Mouse (Mus musculus): ENCODE data around the gene Scd3. TPM values are rescaled to one million over a fixed set of nuclear protein-coding genes. Genes with fewer than 3 reads are reported as not detected.

The Scd3 gene
- polyA plus RNA-seq, 1 experiment from 2014 or later = 0.50 TPM

- Histone ChIP-seq H3K9ac (replicated peaks; ENCODE audit: low read depth) (no peak overlapping the region), H3K27me3 (replicated peaks; ENCODE audit: insufficient read depth, low read length) (no peaks in the 10 kb centered on the region), H3K36me3 (ENCODE audit: insufficient read depth, low read length) (no peaks in the 10 kb centered on the region), H3K4me3 (ENCODE audit: low read depth, low read length) (no peak overlapping the region), H3K4me2 (replicated peaks; ENCODE audit: low read depth, low read length) (no peak overlapping the region), H3K27ac (ENCODE audit: low read length) (peak overlapping the region; percentile 58), H3K4me1 (ENCODE audit: insufficient read depth, low read depth, low read length) (peaks cover 42% of the 10 kb centered on the region), H3K9me3 (ENCODE audit: low read length) (no peaks in the 10 kb centered on the region)
- WGBS = 27% methylated on average over 9 of the region's 9 CpGs
- peak; percentile 9; the same call in 1 of the 2 replicates for ATAC-seq
- DNase-seq (ENCODE audit: low spot score) = peak; percentile 84
- no peak for TF ChIP-seq CTCF (IDR thresholded peaks at IDR 0.05)
- TF ChIP-seq EP300 (IDR thresholded peaks at IDR 0.05) = no peak
Measured at GRCm38 (mm10) chr19:44282534-44283156, 79.6 kb downstream of the Scd3 start.

GRCm38 (mm10) chr19:44283157-44284024 is 80.3 kb downstream of the Scd3 start:
- ATAC-seq (no peak), DNase-seq (ENCODE audit: low spot score) (peak; percentile 66)
- no peaks in the 10 kb centered on the region for H3K27me3 ChIP-seq (replicated peaks; ENCODE audit: insufficient read depth, low read length)
- peaks cover 46% of the 10 kb centered on the region for H3K4me1 ChIP-seq (ENCODE audit: insufficient read depth, low read depth, low read length)
- no peak for TF ChIP-seq EP300 (IDR thresholded peaks at IDR 0.05)
- no peak for TF ChIP-seq CTCF (IDR thresholded peaks at IDR 0.05)
- H3K4me2 ChIP-seq (replicated peaks; ENCODE audit: low read depth, low read length) = peak overlapping the region; percentile 82
- no peaks in the 10 kb centered on the region for H3K9me3 ChIP-seq (ENCODE audit: low read length)
- H3K9ac ChIP-seq (replicated peaks; ENCODE audit: low read depth) = 0 out of 2 replicates have a peak overlapping the region, but pooled peaks have one; percentile 1
- peak overlapping the region; percentile 97 for H3K27ac ChIP-seq (ENCODE audit: low read length)
- no peaks in the 10 kb centered on the region for H3K36me3 ChIP-seq (ENCODE audit: insufficient read depth, low read length)
- 26% methylated on average over 15 of the region's 15 CpGs for WGBS
- H3K4me3 ChIP-seq (ENCODE audit: low read depth, low read length) = peak overlapping the region; percentile 31; the same call in 1 of the 2 replicates

- ATAC-seq = peak; percentile 94
- H3K27me3 ChIP-seq (replicated peaks; ENCODE audit: insufficient read depth, low read length) = no peaks in the 10 kb centered on the region
- DNase-seq (ENCODE audit: low spot score) = peak; percentile 98
- under 1% methylated on average over 37 of the region's 38 CpGs for WGBS
- H3K9ac ChIP-seq (replicated peaks; ENCODE audit: low read depth) = peak overlapping the region; percentile 50; the same call in 1 of the 2 replicates
- H3K4me3 ChIP-seq (ENCODE audit: low read depth, low read length) = peak overlapping the region; percentile 31
- no peak; the same call in 1 of the 2 replicates for TF ChIP-seq EP300 (IDR thresholded peaks at IDR 0.05)
- no peak for TF ChIP-seq CTCF (IDR thresholded peaks at IDR 0.05)
- H3K9me3 ChIP-seq (ENCODE audit: low read length) = no peaks in the 10 kb centered on the region
- H3K4me2 ChIP-seq (replicated peaks; ENCODE audit: low read depth, low read length) = peak overlapping the region; percentile 82
- peaks cover 46% of the 10 kb centered on the region for H3K4me1 ChIP-seq (ENCODE audit: insufficient read depth, low read depth, low read length)
- H3K36me3 ChIP-seq (ENCODE audit: insufficient read depth, low read length) = no peaks in the 10 kb centered on the region
- H3K27ac ChIP-seq (ENCODE audit: low read length) = peak overlapping the region; percentile 97
Measured at GRCm38 (mm10) chr19:44284025-44284695, 81.1 kb downstream of the Scd3 start.

GRCm38 (mm10) chr19:44284723-44285122 is 81.7 kb downstream of the Scd3 start:
- Histone ChIP-seq H3K27me3 (replicated peaks; ENCODE audit: insufficient read depth, low read length) (no peaks in the 10 kb centered on the region), H3K36me3 (ENCODE audit: insufficient read depth, low read length) (no peaks in the 10 kb centered on the region), H3K27ac (ENCODE audit: low read length) (peak overlapping the region; percentile 97), H3K9ac (replicated peaks; ENCODE audit: low read depth) (peak overlapping the region; percentile 50; the same call in 1 of the 2 replicates), H3K9me3 (ENCODE audit: low read length) (no peaks in the 10 kb centered on the region), H3K4me1 (ENCODE audit: insufficient read depth, low read depth, low read length) (peaks cover 46% of the 10 kb centered on the region), H3K4me3 (ENCODE audit: low read depth, low read length) (peak overlapping the region; percentile 31), H3K4me2 (replicated peaks; ENCODE audit: low read depth, low read length) (peak overlapping the region; percentile 82)
- DNase-seq (ENCODE audit: low spot score) (peak; percentile 90), ATAC-seq (peak; percentile 61)
- TF ChIP-seq EP300 (IDR thresholded peaks at IDR 0.05) (peak; percentile 96), CTCF (IDR thresholded peaks at IDR 0.05) (no peak)
- 3% methylated on average over 11 of the region's 11 CpGs for WGBS

GRCm38 (mm10) chr19:44285554-44285953 is 82.5 kb downstream of the Scd3 start:
- peaks cover 45% of the 10 kb centered on the region for H3K4me1 ChIP-seq (ENCODE audit: insufficient read depth, low read depth, low read length)
- WGBS = 86% methylated on average over 8 of the region's 8 CpGs
- no peak overlapping the region for H3K4me2 ChIP-seq (replicated peaks; ENCODE audit: low read depth, low read length)
- H3K9me3 ChIP-seq (ENCODE audit: low read length) = no peaks in the 10 kb centered on the region
- no peak for TF ChIP-seq CTCF (IDR thresholded peaks at IDR 0.05)
- TF ChIP-seq EP300 (IDR thresholded peaks at IDR 0.05) = no peak
- H3K36me3 ChIP-seq (ENCODE audit: insufficient read depth, low read length) = no peaks in the 10 kb centered on the region
- ATAC-seq = no peak
- no peaks in the 10 kb centered on the region for H3K27me3 ChIP-seq (replicated peaks; ENCODE audit: insufficient read depth, low read length)
- H3K9ac ChIP-seq (replicated peaks; ENCODE audit: low read depth) = no peak overlapping the region
- no peak overlapping the region for H3K4me3 ChIP-seq (ENCODE audit: low read depth, low read length)
- peak overlapping the region; percentile 97 for H3K27ac ChIP-seq (ENCODE audit: low read length)
- no peak for DNase-seq (ENCODE audit: low spot score)

- peak; percentile 94 for DNase-seq (ENCODE audit: low spot score)
- WGBS = 16% methylated on average over 2 of the region's 2 CpGs
- Histone ChIP-seq H3K9me3 (ENCODE audit: low read length) (no peaks in the 10 kb centered on the region), H3K4me3 (ENCODE audit: low read depth, low read length) (no peak overlapping the region), H3K27me3 (replicated peaks; ENCODE audit: insufficient read depth, low read length) (no peaks in the 10 kb centered on the region), H3K27ac (ENCODE audit: low read length) (peak overlapping the region; percentile 97), H3K9ac (replicated peaks; ENCODE audit: low read depth) (no peak overlapping the region), H3K4me2 (replicated peaks; ENCODE audit: low read depth, low read length) (no peak overlapping the region), H3K36me3 (ENCODE audit: insufficient read depth, low read length) (no peaks in the 10 kb centered on the region), H3K4me1 (ENCODE audit: insufficient read depth, low read depth, low read length) (peaks cover 40% of the 10 kb centered on the region)
- ATAC-seq = peak; percentile 43
- TF ChIP-seq CTCF (IDR thresholded peaks at IDR 0.05) (no peak), EP300 (IDR thresholded peaks at IDR 0.05) (peak; percentile 99)
Measured at GRCm38 (mm10) chr19:44286109-44286508, 83.0 kb downstream of the Scd3 start.
